Mouse (Mus musculus) left cerebral cortex, postnatal 10 days (tissue): ENCODE measurements around the gene Rsph6a. TPM values are rescaled to one million over a fixed set of nuclear protein-coding genes. Genes with fewer than 3 reads are reported as not detected.

Experiments
- DNase-seq, 2 experiments: peaks; one replicate each; pipeline ENCODE4 v3.0.0; 2021 to 2022; ENCODE audit warnings: low spot score in 2 of 2, mixed read lengths in 1 of 2; ENCODE audit errors: extremely low spot score in 1 of 2
- intact Hi-C: fragments of 180-260 bp; cut with DNase I; formaldehyde crosslinking; loops from one replicate; pipeline ENCODE4 v1.15.1; 2025
- total RNA-seq, 2 experiments: library from RNA; stranded (reverse); gene quantifications; 2 replicates each; pipeline ENCODE4 v1.2.3; 2021

Gene Rsph6a
- total RNA-seq, 2 experiments from 2014 or later: 0.22 to 0.41 TPM

DNA sequence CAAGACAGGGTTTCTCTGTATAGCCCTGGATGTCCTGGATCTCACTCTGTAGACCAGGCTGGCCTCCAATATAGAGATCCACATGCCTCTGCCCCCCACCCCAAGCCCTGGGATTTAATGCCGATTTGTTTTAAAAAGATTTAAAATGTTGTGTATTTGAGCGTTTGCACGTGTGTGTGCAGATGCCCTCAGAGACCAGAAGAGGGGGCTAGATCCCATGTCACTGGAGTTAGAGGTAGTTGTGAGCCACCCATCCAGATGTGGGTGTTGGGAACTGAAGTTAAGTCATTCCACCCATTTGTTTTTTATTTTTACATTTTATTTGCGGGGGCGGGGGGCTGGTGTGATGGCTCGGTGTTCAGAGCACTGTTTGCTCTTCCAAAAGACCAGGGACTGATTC is 20.0 kb downstream of the Rsph6a start:
- no peak for DNase-seq
- intact Hi-C loops: loop anchor here (5.0 kb wide), 1 partner anchor 42 kb away; no protein-coding TSS in a partner anchor

DNA sequence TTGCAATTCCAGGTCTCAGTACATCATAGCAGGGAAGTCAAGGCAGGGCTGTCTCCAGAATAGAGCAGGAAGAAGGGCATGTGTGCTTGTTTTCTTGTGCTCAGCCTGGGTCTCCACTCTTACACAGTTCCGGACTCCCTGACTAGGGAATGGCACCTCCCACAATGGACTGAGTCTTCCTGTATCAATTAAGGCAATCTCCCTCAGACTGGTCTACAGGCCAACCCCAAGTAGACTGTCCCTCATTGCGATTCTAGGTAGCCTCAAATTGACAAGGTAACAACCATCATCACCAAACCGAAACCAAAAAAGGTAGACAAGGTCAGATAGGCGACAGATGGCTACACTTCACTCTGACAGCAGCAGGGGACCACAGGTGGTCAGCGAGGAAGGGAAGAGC is 20.7 kb downstream of the Rsph6a start:
- intact Hi-C loops: no loop called here

DNA sequence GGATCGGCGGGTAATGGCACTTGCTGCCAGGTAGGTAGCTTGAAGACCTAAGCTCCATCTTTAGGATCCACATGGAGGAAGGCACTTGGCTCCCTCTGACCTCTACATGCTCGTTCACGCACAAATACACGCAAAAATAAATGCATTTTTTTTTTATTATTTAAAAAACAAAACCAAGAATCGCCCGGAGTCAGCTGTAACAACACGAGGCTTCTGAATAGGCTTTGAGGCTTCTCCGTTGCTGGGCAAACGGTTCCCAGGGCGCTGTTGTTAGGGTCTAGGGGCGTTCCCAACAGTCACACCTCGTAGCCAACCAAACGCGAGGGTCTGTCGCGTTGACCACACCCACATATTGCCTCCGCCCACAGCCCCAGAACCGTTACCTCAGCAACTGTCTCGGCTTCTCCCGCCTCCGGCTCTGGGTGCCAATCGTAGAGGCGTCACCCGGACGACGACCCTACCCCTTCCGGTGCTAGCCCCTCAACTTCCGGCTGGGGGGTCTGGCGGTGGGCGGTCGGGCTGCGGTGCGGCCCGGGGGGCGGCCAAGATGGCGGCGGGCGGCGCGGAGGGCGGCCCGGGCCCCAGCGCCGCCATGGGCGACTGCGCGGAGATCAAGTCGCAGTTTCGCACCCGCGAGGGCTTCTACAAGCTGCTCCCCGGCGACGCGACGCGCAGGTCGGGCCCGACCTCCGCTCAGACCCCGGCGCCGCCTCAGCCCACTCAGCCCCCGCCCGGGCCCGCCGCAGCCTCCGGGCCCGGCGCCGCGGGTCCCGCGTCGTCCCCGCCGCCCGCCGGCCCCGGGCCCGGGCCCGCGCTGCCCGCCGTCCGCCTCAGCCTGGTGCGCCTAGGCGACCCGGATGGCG is 21.5 kb downstream of the Rsph6a start, which contains the start of gene Dmwd:
Gene Dmwd, plus strand, starts transcription at position 505 of the 863 bp plus-strand sequence.
- DNase-seq: peak; percentile 98
- intact Hi-C loops: no loop called here

More for the DNA sequence above, 20.7 kb downstream of the Rsph6a start:
- no peak for DNase-seq

DNA sequence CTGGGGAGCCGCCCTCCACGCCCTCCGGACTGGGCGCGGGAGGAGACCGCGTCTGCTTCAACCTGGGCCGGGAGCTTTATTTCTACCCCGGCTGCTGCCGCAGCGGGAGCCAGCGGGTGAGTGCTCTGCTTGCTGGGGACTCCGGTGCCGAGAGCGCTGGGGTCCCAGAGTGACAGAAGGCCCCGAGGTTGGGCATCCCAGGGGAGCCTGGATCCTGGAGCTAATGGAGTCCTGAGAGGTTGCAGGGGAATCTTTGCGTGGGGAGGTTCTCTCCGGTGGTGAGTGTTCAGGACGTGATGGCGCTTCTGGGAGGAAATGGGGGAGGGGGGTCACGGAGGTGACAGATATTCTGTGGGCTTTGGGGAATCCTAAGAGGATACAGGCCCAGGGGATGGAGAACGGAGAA is 22.1 kb downstream of the Rsph6a start:
- no peak for DNase-seq
- intact Hi-C loops: no loop called here

GRCm38 (mm10) chr7:19077761-19078160 is 23.3 kb downstream of the Rsph6a start:
- DNase-seq: no peak
- intact Hi-C loops: no loop called here

- DNase-seq: no peak
- intact Hi-C loops: no loop called here
Measured at GRCm38 (mm10) chr7:19078732-19079131, 24.2 kb downstream of the Rsph6a start.

DNA sequence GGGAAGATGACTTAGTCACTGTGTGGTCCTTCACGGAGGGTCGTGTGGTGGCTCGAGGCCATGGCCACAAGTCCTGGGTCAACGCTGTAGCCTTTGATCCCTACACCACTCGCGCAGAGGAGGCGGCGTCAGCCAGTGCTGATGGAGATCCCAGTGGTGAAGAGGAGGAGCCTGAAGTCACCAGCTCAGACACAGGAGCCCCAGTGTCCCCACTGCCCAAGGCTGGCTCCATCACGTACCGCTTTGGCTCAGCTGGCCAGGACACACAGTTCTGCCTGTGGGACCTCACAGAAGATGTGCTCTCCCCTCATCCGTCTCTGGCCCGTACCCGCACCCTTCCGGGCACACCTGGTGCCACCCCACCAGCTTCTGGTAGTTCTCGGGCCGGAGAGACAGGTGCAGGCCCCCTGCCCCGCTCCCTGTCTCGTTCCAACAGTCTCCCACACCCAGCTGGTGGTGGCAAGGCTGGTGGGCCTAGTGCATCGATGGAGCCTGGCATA is 26.0 kb downstream of the Rsph6a start:
- intact Hi-C loops: no loop called here
- no peak for DNase-seq

DNA sequence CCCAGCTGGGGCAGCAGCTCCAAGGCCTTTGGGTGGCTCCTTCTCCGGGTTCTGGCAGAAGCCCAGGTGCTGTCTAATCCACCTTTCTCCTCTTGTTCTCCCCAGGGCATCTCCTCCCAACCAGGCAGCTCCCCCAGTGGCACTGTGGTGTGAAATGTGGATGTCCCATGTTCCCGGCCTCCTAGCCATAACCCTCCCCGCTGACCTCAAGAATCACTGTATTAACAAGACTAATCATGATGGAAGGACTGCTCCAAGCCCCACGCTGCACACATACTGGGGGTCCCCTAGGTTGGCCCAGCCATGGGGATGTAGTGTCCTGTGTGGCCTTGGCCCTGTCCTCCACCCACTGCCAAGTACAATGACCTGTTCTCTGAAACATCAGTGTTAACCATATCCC is 27.7 kb downstream of the Rsph6a start:
- DNase-seq: no peak
- intact Hi-C loops: no loop called here

DNA sequence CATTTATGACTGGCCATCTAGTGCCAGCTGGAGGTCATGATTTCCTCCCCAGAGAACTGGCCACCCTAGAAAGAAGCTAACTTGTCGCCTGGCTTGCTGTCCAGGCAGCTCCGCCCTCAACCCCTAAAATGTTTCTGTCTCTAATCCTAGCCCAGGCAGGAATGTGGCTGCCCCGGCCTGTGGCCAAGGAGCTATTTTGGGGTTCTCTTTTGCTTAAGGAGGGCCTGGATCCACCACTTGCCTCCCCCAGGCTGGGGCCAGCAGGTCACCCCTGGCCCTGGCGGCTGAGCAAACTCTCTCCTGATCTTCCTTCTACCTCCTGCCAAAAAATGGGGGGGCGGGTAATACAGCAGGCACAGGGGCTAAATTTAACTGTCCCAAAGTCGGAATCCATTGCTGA is 28.6 kb downstream of the Rsph6a start:
- DNase-seq: no peak
- intact Hi-C loops: no loop called here

- no peak for DNase-seq
- intact Hi-C loops: no loop called here
Measured at GRCm38 (mm10) chr7:19083701-19084100, 29.2 kb downstream of the Rsph6a start, which contains the start of gene Dmpk. Gene Dmpk, plus strand, starts transcription at chr7:19083849.

GRCm38 (mm10) chr7:19084277-19084771 is 29.8 kb downstream of the Rsph6a start:
- no peak for DNase-seq
- intact Hi-C loops: no loop called here

GRCm38 (mm10) chr7:19084921-19085473 is 30.5 kb downstream of the Rsph6a start:
- DNase-seq: no peak
- intact Hi-C loops: no loop called here

DNA sequence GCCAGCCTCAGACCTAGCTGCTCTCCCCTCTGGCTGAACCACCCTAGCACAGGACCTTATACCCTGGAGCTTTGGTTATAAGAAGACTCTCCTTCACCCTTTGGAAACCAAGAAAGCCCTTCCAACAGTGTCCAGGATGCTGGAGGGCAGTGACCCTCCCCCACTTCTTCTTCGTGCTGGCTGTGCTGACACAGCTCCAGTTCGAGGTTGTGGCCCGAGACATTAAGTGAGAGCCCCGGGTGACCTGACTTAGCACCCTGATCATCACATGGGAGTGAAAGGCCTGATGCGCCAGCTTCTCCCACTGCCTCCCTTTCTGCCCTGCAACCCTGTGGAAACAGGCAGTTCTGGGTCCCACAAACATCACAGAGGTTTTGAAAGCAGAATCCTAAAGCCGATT is 31.0 kb downstream of the Rsph6a start:
- intact Hi-C loops: no loop called here
- no peak for DNase-seq

DNA sequence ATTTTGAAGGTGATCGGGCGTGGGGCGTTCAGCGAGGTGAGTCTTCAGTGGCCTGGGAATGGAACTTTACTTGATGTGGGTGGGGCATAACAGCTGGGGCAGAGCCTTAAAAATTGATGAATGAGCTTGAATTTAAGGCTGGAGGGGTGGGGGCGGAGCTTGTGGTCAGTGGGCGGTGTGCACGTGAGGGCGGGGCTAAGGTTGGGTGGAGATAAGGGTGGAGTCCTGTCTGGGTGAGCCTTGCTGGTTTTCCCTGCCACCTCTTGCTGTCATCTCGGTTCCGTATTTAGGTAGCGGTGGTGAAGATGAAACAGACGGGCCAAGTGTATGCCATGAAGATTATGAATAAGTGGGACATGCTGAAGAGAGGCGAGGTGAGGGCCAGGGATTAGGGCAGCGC is 31.6 kb downstream of the Rsph6a start:
- intact Hi-C loops: no loop called here
- DNase-seq: no peak

- intact Hi-C loops: no loop called here
- no peak for DNase-seq
Measured at GRCm38 (mm10) chr7:19086760-19087159, 32.3 kb downstream of the Rsph6a start.

DNA sequence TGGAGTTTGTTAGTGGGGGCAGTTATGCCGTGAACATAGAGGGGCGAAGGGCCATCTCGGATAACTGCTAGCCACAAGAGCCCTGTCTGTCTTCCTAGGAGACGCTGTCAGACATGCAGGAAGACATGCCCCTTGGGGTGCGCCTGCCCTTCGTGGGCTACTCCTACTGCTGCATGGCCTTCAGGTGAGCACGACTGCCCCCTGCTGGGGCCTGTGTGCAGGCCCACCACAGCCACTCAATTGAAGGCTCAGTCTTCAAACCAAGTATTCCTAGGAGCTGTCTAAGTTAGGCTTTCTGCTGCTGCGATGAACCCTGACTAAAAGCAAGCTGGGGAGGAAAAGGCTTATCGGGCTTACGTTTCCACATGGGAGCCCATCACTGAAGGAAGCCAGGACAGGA is 34.3 kb downstream of the Rsph6a start:
- intact Hi-C loops: no loop called here
- DNase-seq: peak in 1 of 2 experiments; percentile 77

DNA sequence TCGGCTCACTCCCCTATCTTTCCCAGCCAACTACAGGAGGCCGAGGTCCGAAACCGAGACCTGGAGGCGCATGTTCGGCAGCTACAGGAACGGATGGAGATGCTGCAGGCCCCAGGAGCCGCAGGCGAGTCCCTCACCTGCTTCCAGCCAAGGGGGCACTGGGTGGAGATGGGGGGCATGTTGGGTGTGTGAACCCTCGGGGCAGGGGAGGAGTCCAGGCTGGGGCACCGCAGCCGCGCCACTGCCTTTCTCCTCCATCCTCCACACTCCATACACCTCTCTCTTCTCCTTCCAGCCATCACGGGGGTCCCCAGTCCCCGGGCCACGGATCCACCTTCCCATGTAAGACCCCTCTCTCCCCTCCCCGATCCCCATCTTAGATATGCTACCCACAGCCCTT is 37.4 kb downstream of the Rsph6a start:
- intact Hi-C loops: no loop called here
- no peak for DNase-seq

- DNase-seq: peak; percentile 34 to 69
- intact Hi-C loops: no loop called here
Measured at GRCm38 (mm10) chr7:19092381-19093173, 38.1 kb downstream of the Rsph6a start.

- intact Hi-C loops: no loop called here
- DNase-seq: peak; percentile 41 to 88
Measured at GRCm38 (mm10) chr7:19093174-19093521, 38.7 kb downstream of the Rsph6a start.
